Mouse (Mus musculus): ENCODE measurements around the gene Cps1. TPM values are rescaled to one million over a fixed set of nuclear protein-coding genes. Genes with fewer than 3 reads are reported as not detected.

The Cps1 gene
- total RNA-seq, 2 experiments from 2014 or later, result not detected

DNA sequence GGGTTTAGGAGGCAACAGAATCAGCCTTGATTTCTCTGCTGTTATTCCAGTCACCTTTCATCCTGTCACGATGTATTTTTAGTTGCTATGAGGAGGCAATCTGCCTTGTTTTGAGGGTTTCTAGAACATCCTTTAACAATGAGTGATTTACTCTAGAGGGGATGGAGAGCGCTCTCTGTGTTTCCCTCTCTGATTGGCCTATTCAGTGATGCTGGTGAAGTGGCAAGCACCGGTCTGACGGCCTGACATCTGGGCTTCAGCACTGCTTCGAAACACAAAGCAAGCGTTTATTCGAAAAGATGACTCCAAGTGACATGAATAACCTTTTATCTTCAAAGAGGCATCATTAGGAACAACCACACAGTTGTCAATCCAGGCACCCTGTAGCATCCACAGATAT, 100.8 kb downstream of the Cps1 start:
- intact Hi-C loops (cut with DNase I), result no loop called here
- DNase-seq (ENCODE audit: low spot score), result no peak

GRCm38 (mm10) chr1:67234861-67235260, 112.0 kb downstream of the Cps1 start:
- no peak for DNase-seq (ENCODE audit: low spot score)

GRCm38 (mm10) chr1:67235468-67236217, 112.8 kb downstream of the Cps1 start:
- intact Hi-C loops (cut with DNase I), result no loop called here
- no peak for DNase-seq (ENCODE audit: low spot score)

More at GRCm38 (mm10) chr1:67234861-67235260, 112.0 kb downstream of the Cps1 start:
- intact Hi-C loops (cut with DNase I), result no loop called here

GRCm38 (mm10) chr1:67238446-67238845, 115.6 kb downstream of the Cps1 start:
- DNase-seq (ENCODE audit: low spot score), result no peak
- intact Hi-C loops (cut with DNase I), result no loop called here

DNA sequence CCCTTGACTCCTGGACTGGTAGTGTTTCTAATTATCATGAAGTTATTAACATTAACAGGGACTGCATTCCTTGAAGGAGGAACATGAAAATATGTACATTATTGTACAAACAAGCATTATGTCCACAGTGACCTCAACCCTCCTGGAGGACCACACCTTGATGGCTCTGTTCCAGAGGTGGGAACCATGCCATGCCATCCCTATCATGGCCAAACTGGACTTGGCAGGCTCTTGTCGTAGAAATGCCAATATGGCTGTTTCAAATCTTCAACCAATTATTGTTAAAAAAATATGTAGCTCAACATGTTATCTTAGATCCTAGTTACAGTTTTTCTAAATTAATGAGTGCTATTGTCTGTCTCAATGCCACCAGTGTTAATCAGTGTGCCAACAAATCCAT, 116.1 kb downstream of the Cps1 start:
- DNase-seq (ENCODE audit: low spot score), result no peak
- intact Hi-C loops (cut with DNase I), result no loop called here

- intact Hi-C loops (cut with DNase I), result no loop called here
- no peak for DNase-seq (ENCODE audit: low spot score)
Observed at GRCm38 (mm10) chr1:67265222-67265621, 142.4 kb downstream of the Cps1 start.

GRCm38 (mm10) chr1:67267972-67268371, 145.1 kb downstream of the Cps1 start:
- intact Hi-C loops (cut with DNase I), result no loop called here
- DNase-seq (ENCODE audit: low spot score), result no peak

- no peak for DNase-seq (ENCODE audit: low spot score)
- intact Hi-C loops (cut with DNase I), result no loop called here
Observed at GRCm38 (mm10) chr1:67268450-67268849, 145.6 kb downstream of the Cps1 start.

DNA sequence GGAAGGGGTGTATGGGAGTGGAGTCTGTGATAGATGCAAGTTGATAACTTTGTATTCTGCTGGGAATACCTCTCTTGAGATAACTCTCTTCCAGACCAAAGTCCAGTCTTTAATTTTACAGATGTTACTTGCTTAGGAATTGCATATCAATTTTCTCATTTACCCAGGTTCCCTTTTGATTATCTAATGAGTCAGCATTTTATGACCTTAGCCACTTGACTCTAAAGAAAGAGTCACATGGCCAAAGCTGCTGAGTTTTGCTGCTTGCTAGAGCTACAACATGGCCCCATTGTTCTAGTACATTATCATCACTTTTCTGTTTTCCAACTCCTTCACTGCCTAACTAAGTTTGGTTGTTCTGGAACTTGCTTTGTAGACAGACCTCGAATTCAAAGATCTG, 153.4 kb downstream of the Cps1 start:
- DNase-seq (ENCODE audit: low spot score), result no peak
- intact Hi-C loops (cut with DNase I), result no loop called here

Other genes starting within 250 kb of the Cps1 start
- 10 to 100 TPM; 39.6 to 40.7 TPM for gene Myl1, start 177.6 kb upstream of the Cps1 start, total RNA-seq (2021)
- gene Lancl1, start 84.2 kb upstream of the Cps1 start, total RNA-seq (2021), result 10 to 100 TPM; 32.6 to 34.3 TPM

Data from heart, postnatal 25 days (tissue).